Mouse (Mus musculus): ENCODE data around the gene Pik3r2. TPM values are rescaled to one million over a fixed set of nuclear protein-coding genes. Genes with fewer than 3 reads are reported as not detected.

Pik3r2 gene
- polyA plus RNA-seq, 1 experiment = 56.3 TPM

- no peak within 1 kb of the TSS for H3K4me3 ChIP-seq (ENCODE audit: extremely low read depth, insufficient read depth, insufficient read length)
- H3K27me3 ChIP-seq (ENCODE audit: control insufficient read depth, insufficient read depth, low read length) = no peaks in the 10 kb centered on the region
- no peak for DNase-seq (ENCODE audit: low read depth in 1 of 2, low spot score in 2 of 2)
- TF ChIP-seq CTCF (IDR thresholded peaks at IDR 0.05; ENCODE audit: extremely low read depth, insufficient read depth, insufficient read length, insufficient replicate concordance) (no peak), POLR2A (IDR thresholded peaks at IDR 0.05; ENCODE audit: low read depth, low read length) (no peak)
- 71% methylated on average over 7 of the region's 7 CpGs for WGBS
- peaks cover under 1% of the 10 kb centered on the region; the same call in 1 of the 2 replicates for H3K4me1 ChIP-seq (ENCODE audit: control insufficient read depth, insufficient read depth, insufficient read length)
- no peak within 1 kb of the TSS for H3K27ac ChIP-seq (ENCODE audit: insufficient read depth, low read length)
- no peaks in the 10 kb centered on the region for H3K36me3 ChIP-seq (ENCODE audit: control insufficient read depth, insufficient read depth, low read length)
Observed at GRCm38 (mm10) chr8:70723486-70724210, 52.9 kb downstream of the Pik3r2 start, which contains the start of gene Pde4c. TSS of gene Pde4c (plus strand) at chr8:70723720.

GRCm38 (mm10) chr8:70721601-70722000 is 54.9 kb downstream of the Pik3r2 start:
- 93% methylated on average over 8 of the region's 8 CpGs for WGBS
- H3K4me3 ChIP-seq (ENCODE audit: extremely low read depth, insufficient read depth, insufficient read length) = no peak overlapping the region
- H3K4me1 ChIP-seq (ENCODE audit: control insufficient read depth, insufficient read depth, insufficient read length) = peaks cover 3% of the 10 kb centered on the region
- DNase-seq (ENCODE audit: low read depth in 1 of 2, low spot score in 2 of 2) = no peak
- no peak for TF ChIP-seq POLR2A (IDR thresholded peaks at IDR 0.05; ENCODE audit: low read depth, low read length)
- TF ChIP-seq CTCF (IDR thresholded peaks at IDR 0.05; ENCODE audit: extremely low read depth, insufficient read depth, insufficient read length, insufficient replicate concordance) = no peak
- H3K27ac ChIP-seq (ENCODE audit: insufficient read depth, low read length) = no peak overlapping the region
- no peaks in the 10 kb centered on the region for H3K36me3 ChIP-seq (ENCODE audit: control insufficient read depth, insufficient read depth, low read length)
- no peaks in the 10 kb centered on the region for H3K27me3 ChIP-seq (ENCODE audit: control insufficient read depth, insufficient read depth, low read length)

GRCm38 (mm10) chr8:70720739-70721138 is 55.8 kb downstream of the Pik3r2 start:
- no peaks in the 10 kb centered on the region for H3K27me3 ChIP-seq (ENCODE audit: control insufficient read depth, insufficient read depth, low read length)
- peaks cover 3% of the 10 kb centered on the region for H3K4me1 ChIP-seq (ENCODE audit: control insufficient read depth, insufficient read depth, insufficient read length)
- H3K4me3 ChIP-seq (ENCODE audit: extremely low read depth, insufficient read depth, insufficient read length) = no peak overlapping the region
- H3K36me3 ChIP-seq (ENCODE audit: control insufficient read depth, insufficient read depth, low read length) = no peaks in the 10 kb centered on the region
- 6% methylated on average over 3 of the region's 3 CpGs for WGBS
- no peak overlapping the region for H3K27ac ChIP-seq (ENCODE audit: insufficient read depth, low read length)
- TF ChIP-seq CTCF (IDR thresholded peaks at IDR 0.05; ENCODE audit: extremely low read depth, insufficient read depth, insufficient read length, insufficient replicate concordance) = peak; percentile 96; the same call in 1 of the 2 replicates
- no peak for TF ChIP-seq POLR2A (IDR thresholded peaks at IDR 0.05; ENCODE audit: low read depth, low read length)
- DNase-seq (ENCODE audit: low read depth in 1 of 2, low spot score in 2 of 2) = peak in 1 of 2 experiments; percentile 66

GRCm38 (mm10) chr8:70719796-70720270 is 56.7 kb downstream of the Pik3r2 start:
- no peak overlapping the region for H3K4me3 ChIP-seq (ENCODE audit: extremely low read depth, insufficient read depth, insufficient read length)
- WGBS = 26% methylated on average over 9 of the region's 9 CpGs
- H3K36me3 ChIP-seq (ENCODE audit: control insufficient read depth, insufficient read depth, low read length) = no peaks in the 10 kb centered on the region
- TF ChIP-seq POLR2A (IDR thresholded peaks at IDR 0.05; ENCODE audit: low read depth, low read length) = no peak
- H3K4me1 ChIP-seq (ENCODE audit: control insufficient read depth, insufficient read depth, insufficient read length) = peaks cover 3% of the 10 kb centered on the region
- no peaks in the 10 kb centered on the region for H3K27me3 ChIP-seq (ENCODE audit: control insufficient read depth, insufficient read depth, low read length)
- DNase-seq (ENCODE audit: low read depth in 1 of 2, low spot score in 2 of 2) = no peak
- 0 out of 2 replicates have a peak overlapping the region, but pooled peaks have one; percentile 8 for H3K27ac ChIP-seq (ENCODE audit: insufficient read depth, low read length)

- no peaks in the 10 kb centered on the region for H3K36me3 ChIP-seq (ENCODE audit: control insufficient read depth, insufficient read depth, low read length)
- H3K27ac ChIP-seq (ENCODE audit: insufficient read depth, low read length) = no peak within 1 kb of the TSS
- peak in 1 of 2 experiments; percentile 76 for DNase-seq (ENCODE audit: low read depth in 1 of 2, low spot score in 2 of 2)
- 2% methylated on average over 19 of the region's 19 CpGs for WGBS
- H3K4me1 ChIP-seq (ENCODE audit: control insufficient read depth, insufficient read depth, insufficient read length) = peaks cover 3% of the 10 kb centered on the region
- peak; percentile 97 for TF ChIP-seq CTCF (IDR thresholded peaks at IDR 0.05; ENCODE audit: extremely low read depth, insufficient read depth, insufficient read length, insufficient replicate concordance)
- TF ChIP-seq POLR2A (IDR thresholded peaks at IDR 0.05; ENCODE audit: low read depth, low read length) = no peak
- H3K27me3 ChIP-seq (ENCODE audit: control insufficient read depth, insufficient read depth, low read length) = no peaks in the 10 kb centered on the region
- H3K4me3 ChIP-seq (ENCODE audit: extremely low read depth, insufficient read depth, insufficient read length) = no peak within 1 kb of the TSS
Observed at GRCm38 (mm10) chr8:70718297-70718696, 58.2 kb downstream of the Pik3r2 start, which contains the start of gene Gm3336. TSS of gene Gm3336 (plus strand) at chr8:70718543.

Other genes starting within 250 kb of the Pik3r2 start
- 305 and 370 TPM in 2 replicates for gene Fkbp8, start 249.0 kb downstream of the Pik3r2 start, polyA plus RNA-seq (2012; rRNA removed)
- 50.2 and 52.0 TPM in 2 replicates for gene Kxd1, start 248.8 kb downstream of the Pik3r2 start, polyA plus RNA-seq (2012; rRNA removed)
- 21.3 and 27.9 TPM in 2 replicates for gene Ell, start 237.3 kb downstream of the Pik3r2 start, polyA plus RNA-seq (2012; rRNA removed)
- 136 and 189 TPM in 2 replicates for gene Isyna1, start 182.3 kb downstream of the Pik3r2 start, polyA plus RNA-seq (2012; rRNA removed)
- 168 and 256 TPM in 2 replicates for gene Ssbp4, start 167.8 kb downstream of the Pik3r2 start, polyA plus RNA-seq (2012; rRNA removed)
- 41.6 and 53.1 TPM in 2 replicates for gene Lrrc25, start 160.6 kb downstream of the Pik3r2 start, polyA plus RNA-seq (2012; rRNA removed)
- gene Gdf15, start 144.3 kb downstream of the Pik3r2 start, polyA plus RNA-seq (2012; rRNA removed) = 5.2 and 6.0 TPM in 2 replicates
- 18.2 and 22.2 TPM in 2 replicates for gene Pgpep1, start 116.3 kb downstream of the Pik3r2 start, polyA plus RNA-seq (2012; rRNA removed)
- 109 and 137 TPM in 2 replicates for gene Lsm4, start 103.5 kb downstream of the Pik3r2 start, polyA plus RNA-seq (2012; rRNA removed)
- gene Jund, start 77.8 kb downstream of the Pik3r2 start, polyA plus RNA-seq (2012; rRNA removed) = 269 and 455 TPM in 2 replicates
- gene Iqcn, start 73.3 kb downstream of the Pik3r2 start, polyA plus RNA-seq (2012; rRNA removed) = 0.08 and 0.09 TPM in 2 replicates
- 0.65 and 0.92 TPM in 2 replicates for gene Gm3336, start 58.2 kb downstream of the Pik3r2 start, polyA plus RNA-seq (2012; rRNA removed)
- 2.8 and 3.6 TPM in 2 replicates for gene Pde4c, start 53.0 kb downstream of the Pik3r2 start, polyA plus RNA-seq (2012; rRNA removed)
- 12.1 and 17.7 TPM in 2 replicates for gene Rab3a, start 22.0 kb downstream of the Pik3r2 start, polyA plus RNA-seq (2012; rRNA removed)
- gene Mpv17l2, start 15.8 kb downstream of the Pik3r2 start, polyA plus RNA-seq (2012; rRNA removed) = 37.3 and 69.8 TPM in 2 replicates
- gene Mast3, start 28.3 kb upstream of the Pik3r2 start, polyA plus RNA-seq (2012; rRNA removed) = 175 and 297 TPM in 2 replicates
- gene Il12rb1, start 31.7 kb upstream of the Pik3r2 start, polyA plus RNA-seq (2012; rRNA removed) = 5.8 and 7.4 TPM in 2 replicates
- 73.8 and 74.1 TPM in 2 replicates for gene Arrdc2, start 63.0 kb upstream of the Pik3r2 start, polyA plus RNA-seq (2012; rRNA removed)
- gene Kcnn1, start 86.5 kb upstream of the Pik3r2 start, polyA plus RNA-seq (2012; rRNA removed) = 0.65 and 1.1 TPM in 2 replicates
- 26.5 and 34.9 TPM in 2 replicates for gene Ccdc124, start 97.2 kb upstream of the Pik3r2 start, polyA plus RNA-seq (2012; rRNA removed)
- 1.0 and 1.1 TPM in 2 replicates for gene Slc5a5, start 116.0 kb upstream of the Pik3r2 start, polyA plus RNA-seq (2012; rRNA removed)
- 7,043 and 8,184 TPM in 2 replicates for gene Rpl18a, start 120.7 kb upstream of the Pik3r2 start, polyA plus RNA-seq (2012; rRNA removed)
- 62.2 and 95.7 TPM in 2 replicates for gene Map1s, start 129.2 kb upstream of the Pik3r2 start, polyA plus RNA-seq (2012; rRNA removed)

Measured in spleen, adult 2 months (tissue).